Mouse (Mus musculus): ENCODE data around the gene Cdyl2. TPM values are rescaled to one million over a fixed set of nuclear protein-coding genes. Genes with fewer than 3 reads are reported as not detected.

Gene Cdyl2
- polyA plus RNA-seq, 1 experiment from 2014 or later: 6.5 TPM

DNA sequence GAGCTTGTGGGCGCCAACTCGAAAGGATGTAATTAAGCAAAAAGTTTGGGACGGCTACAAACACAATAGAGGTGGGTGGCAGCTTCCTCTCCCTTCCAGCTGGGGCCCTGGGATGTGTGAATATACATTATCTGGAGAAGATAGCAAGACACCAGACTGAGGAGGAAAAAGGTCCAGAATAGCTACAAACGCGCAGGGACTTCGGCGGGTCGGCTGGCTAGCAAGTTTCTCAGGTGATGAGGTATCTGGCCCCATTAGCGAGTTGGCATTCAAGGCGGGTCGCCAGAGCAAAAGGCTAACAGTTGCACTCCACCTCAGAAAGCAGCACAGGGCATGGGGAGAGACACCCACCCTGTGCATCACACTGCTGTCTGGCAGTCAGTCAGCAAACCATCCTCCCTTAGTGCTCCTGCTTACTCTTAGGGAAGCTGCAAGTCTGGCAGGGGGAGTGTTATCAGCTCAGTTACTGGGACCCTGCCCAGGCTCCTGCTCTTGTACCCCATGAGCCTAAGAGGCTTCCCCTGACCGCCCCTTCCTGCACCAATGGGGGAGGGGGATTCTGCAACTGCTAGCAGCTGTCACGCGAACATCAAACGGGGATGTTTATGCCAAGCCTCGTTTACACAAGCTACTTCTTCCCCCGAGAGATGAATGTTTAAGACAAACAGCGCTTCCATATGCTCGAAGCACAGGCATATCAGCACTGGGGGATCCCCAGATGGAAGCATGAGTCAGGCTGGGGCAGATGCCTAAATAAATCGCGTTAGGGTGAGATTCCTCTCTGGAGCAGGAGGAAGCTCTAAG is 111.4 kb downstream of the Cdyl2 start:
- peak overlapping the region; percentile 33; the same call in 1 of the 2 replicates for H3K27ac ChIP-seq (ENCODE audit: low read depth, low read length)
- no peaks in the 10 kb centered on the region for H3K27me3 ChIP-seq (replicated peaks; ENCODE audit: control insufficient read depth, insufficient read depth, low read length)
- H3K9ac ChIP-seq (ENCODE audit: low read length): no peak overlapping the region
- H3K4me3 ChIP-seq (ENCODE audit: low read depth, low read length): no peak overlapping the region
- WGBS: 63% methylated on average over 21 of the region's 21 CpGs
- DNase-seq (ENCODE audit: low spot score) (peak; percentile 82), ATAC-seq (peak; percentile 83)
- no peak overlapping the region for H3K4me2 ChIP-seq (ENCODE audit: low read length)
- no peaks in the 10 kb centered on the region; the same call in 1 of the 2 replicates for H3K4me1 ChIP-seq (ENCODE audit: control insufficient read depth, insufficient read depth, low read length)
- no peaks in the 10 kb centered on the region for H3K36me3 ChIP-seq (ENCODE audit: control insufficient read depth, insufficient read depth, low read length)
- H3K9me3 ChIP-seq (replicated peaks; ENCODE audit: control insufficient read depth, low read length): no peaks in the 10 kb centered on the region

DNA sequence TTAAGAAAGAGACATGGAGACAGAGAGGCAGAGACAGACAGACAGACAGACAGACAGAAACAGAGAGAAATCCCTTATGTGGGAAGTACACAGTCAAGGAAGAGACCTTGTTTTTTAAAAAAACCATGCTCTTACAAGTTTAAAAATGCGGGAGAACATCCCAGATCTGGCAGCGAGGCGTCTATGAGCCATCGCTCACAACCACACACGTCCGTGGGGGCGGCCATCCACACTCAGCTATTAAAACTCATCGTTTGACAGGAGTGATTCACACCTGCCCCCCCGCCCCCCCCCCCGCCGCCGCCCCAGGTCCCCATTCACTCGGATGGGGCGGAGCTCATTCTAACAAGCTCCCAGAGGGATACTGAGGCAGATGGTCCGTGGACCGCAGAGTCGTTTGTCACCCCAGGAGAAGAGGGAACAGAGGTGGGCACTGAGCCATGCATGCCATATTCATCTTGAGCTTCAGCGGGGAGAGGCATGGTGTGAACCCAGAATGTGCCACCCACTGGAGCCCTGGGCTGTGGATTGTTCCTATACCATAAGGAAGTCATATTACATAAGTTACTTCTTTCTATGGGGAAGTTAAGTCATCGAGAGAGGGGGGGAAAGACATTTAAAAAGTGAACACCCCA is 113.0 kb downstream of the Cdyl2 start:
- Histone ChIP-seq H3K36me3 (ENCODE audit: control insufficient read depth, insufficient read depth, low read length) (no peaks in the 10 kb centered on the region), H3K27me3 (replicated peaks; ENCODE audit: control insufficient read depth, insufficient read depth, low read length) (no peaks in the 10 kb centered on the region), H3K9me3 (replicated peaks; ENCODE audit: control insufficient read depth, low read length) (no peaks in the 10 kb centered on the region), H3K27ac (ENCODE audit: low read depth, low read length) (no peak overlapping the region), H3K4me3 (ENCODE audit: low read depth, low read length) (no peak overlapping the region), H3K9ac (ENCODE audit: low read length) (no peak overlapping the region), H3K4me1 (ENCODE audit: control insufficient read depth, insufficient read depth, low read length) (no peaks in the 10 kb centered on the region; the same call in 1 of the 2 replicates), H3K4me2 (ENCODE audit: low read length) (no peak overlapping the region)
- 68% methylated on average over 19 of the region's 19 CpGs for WGBS
- peak; percentile 44 for DNase-seq (ENCODE audit: low spot score)
- peak; percentile 21; the same call in 1 of the 2 replicates for ATAC-seq

DNA sequence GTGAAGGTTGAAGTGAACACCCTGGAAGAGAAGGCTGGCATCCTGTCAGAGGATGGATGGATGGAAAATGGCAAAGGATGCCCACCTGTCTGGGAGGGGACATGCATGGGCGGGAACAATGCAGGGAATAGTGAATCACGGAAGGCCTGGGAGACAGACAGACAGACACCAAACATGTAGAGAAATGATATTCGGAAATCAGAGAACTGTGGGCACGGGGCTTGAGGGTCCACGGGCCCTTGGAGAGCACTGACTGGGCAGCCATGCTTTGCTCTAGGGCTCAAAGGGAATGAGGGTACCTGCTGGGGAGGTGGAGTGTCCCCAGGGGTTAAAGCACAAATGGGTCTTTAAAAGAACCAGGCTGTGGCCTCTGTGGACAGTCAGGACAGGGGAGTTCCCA is 113.6 kb downstream of the Cdyl2 start:
- DNase-seq (ENCODE audit: low spot score): no peak
- Histone ChIP-seq H3K27ac (ENCODE audit: low read depth, low read length) (no peak overlapping the region), H3K9me3 (replicated peaks; ENCODE audit: control insufficient read depth, low read length) (no peaks in the 10 kb centered on the region), H3K4me2 (ENCODE audit: low read length) (no peak overlapping the region), H3K36me3 (ENCODE audit: control insufficient read depth, insufficient read depth, low read length) (no peaks in the 10 kb centered on the region), H3K27me3 (replicated peaks; ENCODE audit: control insufficient read depth, insufficient read depth, low read length) (no peaks in the 10 kb centered on the region), H3K4me1 (ENCODE audit: control insufficient read depth, insufficient read depth, low read length) (no peaks in the 10 kb centered on the region; the same call in 1 of the 2 replicates), H3K4me3 (ENCODE audit: low read depth, low read length) (no peak overlapping the region), H3K9ac (ENCODE audit: low read length) (no peak overlapping the region)
- ATAC-seq: no peak
- 89% methylated on average over 5 of the region's 5 CpGs for WGBS

DNA sequence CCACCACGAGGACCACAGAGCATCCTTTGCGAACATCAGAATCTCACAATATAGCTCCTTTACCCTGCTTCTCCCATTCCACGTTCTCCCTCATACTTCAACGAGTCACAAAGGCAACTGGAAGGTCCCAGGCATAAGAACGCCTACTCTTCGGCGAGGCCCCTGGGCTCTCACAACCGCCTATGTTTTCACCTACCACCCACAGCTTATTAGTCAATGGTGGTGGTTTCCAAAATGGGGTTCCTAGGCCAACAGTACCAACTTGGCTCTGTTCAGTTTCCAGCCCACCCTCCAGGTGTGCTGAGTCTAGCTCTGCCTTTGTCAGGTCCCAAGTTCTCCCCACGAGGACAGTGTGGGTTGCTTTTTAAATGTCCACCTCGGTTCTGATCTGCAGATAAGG is 114.0 kb downstream of the Cdyl2 start:
- WGBS: 89% methylated on average over 10 of the region's 10 CpGs
- Histone ChIP-seq H3K27me3 (replicated peaks; ENCODE audit: control insufficient read depth, insufficient read depth, low read length) (no peaks in the 10 kb centered on the region), H3K27ac (ENCODE audit: low read depth, low read length) (no peak overlapping the region), H3K9ac (ENCODE audit: low read length) (no peak overlapping the region), H3K36me3 (ENCODE audit: control insufficient read depth, insufficient read depth, low read length) (no peaks in the 10 kb centered on the region), H3K4me2 (ENCODE audit: low read length) (no peak overlapping the region), H3K9me3 (replicated peaks; ENCODE audit: control insufficient read depth, low read length) (no peaks in the 10 kb centered on the region), H3K4me3 (ENCODE audit: low read depth, low read length) (no peak overlapping the region), H3K4me1 (ENCODE audit: control insufficient read depth, insufficient read depth, low read length) (no peaks in the 10 kb centered on the region; the same call in 1 of the 2 replicates)
- DNase-seq (ENCODE audit: low spot score) (no peak), ATAC-seq (no peak)

DNA sequence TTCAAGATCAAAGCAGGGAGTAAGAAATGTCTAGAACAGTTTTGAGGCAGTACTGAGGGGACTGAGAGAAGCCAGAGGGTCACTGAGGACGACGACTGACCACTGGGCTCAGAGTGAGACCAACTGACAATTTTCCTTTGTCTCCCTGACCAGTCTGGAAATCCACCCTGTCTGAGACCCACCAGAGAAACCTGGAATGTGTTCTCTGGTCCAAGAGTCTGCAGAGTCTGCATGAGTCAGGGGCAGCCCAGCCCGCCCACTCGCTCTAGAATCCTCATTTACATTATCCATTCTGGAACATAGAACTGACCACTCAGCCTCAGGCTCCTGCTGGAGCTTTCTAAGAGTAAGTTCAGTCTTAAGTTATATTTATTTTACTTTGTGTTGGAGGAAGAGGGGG is 114.9 kb downstream of the Cdyl2 start:
- Histone ChIP-seq H3K9ac (ENCODE audit: low read length) (no peak overlapping the region), H3K4me2 (ENCODE audit: low read length) (no peak overlapping the region), H3K36me3 (ENCODE audit: control insufficient read depth, insufficient read depth, low read length) (no peaks in the 10 kb centered on the region), H3K27ac (ENCODE audit: low read depth, low read length) (no peak overlapping the region), H3K4me1 (ENCODE audit: control insufficient read depth, insufficient read depth, low read length) (no peaks in the 10 kb centered on the region; the same call in 1 of the 2 replicates), H3K4me3 (ENCODE audit: low read depth, low read length) (no peak overlapping the region), H3K9me3 (replicated peaks; ENCODE audit: control insufficient read depth, low read length) (no peaks in the 10 kb centered on the region), H3K27me3 (replicated peaks; ENCODE audit: control insufficient read depth, insufficient read depth, low read length) (no peaks in the 10 kb centered on the region)
- WGBS: 83% methylated on average over 4 of the region's 4 CpGs
- ATAC-seq: no peak
- DNase-seq (ENCODE audit: low spot score): no peak

DNA sequence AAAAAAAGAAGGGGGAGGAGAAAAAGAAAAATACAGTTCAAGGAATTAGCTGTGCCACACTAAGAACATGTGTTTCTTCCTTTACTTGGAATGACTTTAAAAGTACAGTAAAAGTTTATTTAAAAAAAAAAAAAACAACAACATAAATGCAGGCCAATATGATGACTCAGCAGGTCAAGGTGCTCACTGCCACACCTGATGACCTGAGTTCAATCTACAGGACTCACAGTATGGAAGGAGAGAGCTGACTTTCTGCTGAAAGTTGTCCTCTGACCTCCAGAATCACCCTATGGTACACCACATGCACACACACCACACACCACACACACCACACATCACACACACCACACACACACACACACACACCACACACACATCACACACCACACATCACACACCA is 116.4 kb downstream of the Cdyl2 start:
- Histone ChIP-seq H3K27me3 (replicated peaks; ENCODE audit: control insufficient read depth, insufficient read depth, low read length) (no peaks in the 10 kb centered on the region), H3K4me1 (ENCODE audit: control insufficient read depth, insufficient read depth, low read length) (no peaks in the 10 kb centered on the region), H3K9ac (ENCODE audit: low read length) (no peak overlapping the region), H3K4me3 (ENCODE audit: low read depth, low read length) (no peak overlapping the region), H3K27ac (ENCODE audit: low read depth, low read length) (no peak overlapping the region), H3K36me3 (ENCODE audit: control insufficient read depth, insufficient read depth, low read length) (no peaks in the 10 kb centered on the region), H3K9me3 (replicated peaks; ENCODE audit: control insufficient read depth, low read length) (no peaks in the 10 kb centered on the region), H3K4me2 (ENCODE audit: low read length) (no peak overlapping the region)
- DNase-seq (ENCODE audit: low spot score) (no peak), ATAC-seq (no peak)

DNA sequence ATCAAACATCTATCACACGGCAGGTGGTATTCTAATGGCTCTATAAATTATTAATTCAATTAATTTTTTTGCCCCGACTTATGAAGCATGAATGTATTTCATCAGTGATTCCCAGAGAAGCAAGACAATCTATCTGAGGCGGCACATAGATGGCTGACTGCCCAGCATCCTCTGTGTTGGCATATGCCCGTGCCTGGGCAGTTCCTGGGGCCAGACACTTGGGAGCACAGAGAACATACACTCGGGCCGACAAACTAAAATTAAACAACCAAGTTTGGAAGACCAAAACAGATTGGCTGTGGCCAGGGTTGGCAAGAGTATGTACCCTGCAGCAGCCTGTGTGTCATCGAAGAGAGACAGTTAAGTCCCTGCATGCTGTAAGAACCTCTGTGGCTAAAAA is 117.9 kb downstream of the Cdyl2 start:
- ATAC-seq (no peak), DNase-seq (ENCODE audit: low spot score) (peak; percentile 17)
- 85% methylated on average over 7 of the region's 7 CpGs for WGBS
- Histone ChIP-seq H3K4me3 (ENCODE audit: low read depth, low read length) (no peak overlapping the region), H3K27me3 (replicated peaks; ENCODE audit: control insufficient read depth, insufficient read depth, low read length) (no peaks in the 10 kb centered on the region), H3K4me1 (ENCODE audit: control insufficient read depth, insufficient read depth, low read length) (no peaks in the 10 kb centered on the region), H3K9me3 (replicated peaks; ENCODE audit: control insufficient read depth, low read length) (no peaks in the 10 kb centered on the region), H3K27ac (ENCODE audit: low read depth, low read length) (no peak overlapping the region), H3K4me2 (ENCODE audit: low read length) (no peak overlapping the region), H3K9ac (ENCODE audit: low read length) (no peak overlapping the region), H3K36me3 (ENCODE audit: control insufficient read depth, insufficient read depth, low read length) (no peaks in the 10 kb centered on the region)

DNA sequence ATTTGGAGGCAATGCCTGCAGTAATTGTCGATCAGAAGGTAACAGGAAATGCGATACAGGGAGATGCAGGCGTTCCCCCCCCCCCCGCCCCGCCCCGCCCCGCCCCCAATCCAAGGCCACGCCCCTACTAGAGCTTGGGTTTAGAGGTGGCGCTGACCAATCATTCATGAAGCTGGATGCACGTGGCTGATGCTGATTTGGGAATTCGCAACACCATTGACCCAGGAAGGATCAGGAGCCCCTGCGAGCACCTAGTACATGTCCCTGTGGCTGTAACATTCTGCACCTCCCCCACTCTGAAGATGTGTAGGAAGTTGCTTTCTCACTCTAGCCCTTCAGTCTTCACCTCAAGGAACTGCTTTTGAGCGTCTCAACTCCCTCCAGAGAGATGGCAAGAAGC is 126.6 kb downstream of the Cdyl2 start:
- H3K4me1 ChIP-seq (ENCODE audit: control insufficient read depth, insufficient read depth, low read length): no peaks in the 10 kb centered on the region
- no peak for DNase-seq (ENCODE audit: low spot score)
- no peaks in the 10 kb centered on the region for H3K9me3 ChIP-seq (replicated peaks; ENCODE audit: control insufficient read depth, low read length)
- WGBS: 49% methylated on average over 13 of the region's 13 CpGs
- H3K4me2 ChIP-seq (ENCODE audit: low read length): no peak overlapping the region
- no peak overlapping the region for H3K27ac ChIP-seq (ENCODE audit: low read depth, low read length)
- H3K36me3 ChIP-seq (ENCODE audit: control insufficient read depth, insufficient read depth, low read length): no peaks in the 10 kb centered on the region
- no peaks in the 10 kb centered on the region for H3K27me3 ChIP-seq (replicated peaks; ENCODE audit: control insufficient read depth, insufficient read depth, low read length)
- ATAC-seq: no peak
- H3K9ac ChIP-seq (ENCODE audit: low read length): no peak overlapping the region
- H3K4me3 ChIP-seq (ENCODE audit: low read depth, low read length): no peak overlapping the region

DNA sequence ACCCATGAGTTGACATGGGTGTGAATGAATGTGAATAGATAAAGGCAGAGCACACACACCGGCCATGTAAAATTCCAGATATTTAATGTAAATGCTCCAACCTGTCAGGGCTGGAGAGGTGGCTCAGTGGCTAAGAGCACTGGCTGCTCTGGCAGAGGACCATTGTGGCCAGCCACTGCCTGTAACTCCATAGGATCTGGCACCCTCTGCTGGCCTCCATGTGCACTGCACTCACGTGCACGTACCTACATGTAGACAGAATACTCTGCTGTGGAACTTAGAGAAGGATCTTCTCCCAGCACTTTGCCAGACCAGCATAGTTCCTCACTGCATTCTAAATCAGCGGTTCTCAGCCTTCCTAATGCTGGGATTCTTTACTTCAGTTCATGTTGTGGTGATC is 130.0 kb downstream of the Cdyl2 start:
- H3K9ac ChIP-seq (ENCODE audit: low read length): no peak overlapping the region
- ATAC-seq: no peak
- H3K27ac ChIP-seq (ENCODE audit: low read depth, low read length): no peak overlapping the region
- H3K4me1 ChIP-seq (ENCODE audit: control insufficient read depth, insufficient read depth, low read length): no peaks in the 10 kb centered on the region
- no peaks in the 10 kb centered on the region for H3K27me3 ChIP-seq (replicated peaks; ENCODE audit: control insufficient read depth, insufficient read depth, low read length)
- H3K36me3 ChIP-seq (ENCODE audit: control insufficient read depth, insufficient read depth, low read length): no peaks in the 10 kb centered on the region
- no peaks in the 10 kb centered on the region for H3K9me3 ChIP-seq (replicated peaks; ENCODE audit: control insufficient read depth, low read length)
- DNase-seq (ENCODE audit: low spot score): no peak
- 93% methylated on average over 4 of the region's 4 CpGs for WGBS
- no peak overlapping the region for H3K4me2 ChIP-seq (ENCODE audit: low read length)
- H3K4me3 ChIP-seq (ENCODE audit: low read depth, low read length): no peak overlapping the region

Measured in forebrain, embryonic 14.5 days (tissue).